Mouse (Mus musculus): Measurements from ENCODE around the gene Kpna4. TPM values are rescaled to one million over a fixed set of nuclear protein-coding genes. Genes with fewer than 3 reads are reported as not detected.

Kpna4 gene
- polyA plus RNA-seq, 1 experiment from 2014 or later, result 25.5 TPM

- Histone ChIP-seq H3K9ac (no peak overlapping the region), H3K27ac (no peak overlapping the region), H3K4me2 (no peak overlapping the region), H3K27me3 (no peaks in the 10 kb centered on the region), H3K36me3 (no peaks in the 10 kb centered on the region), H3K4me3 (no peak overlapping the region), H3K4me1 (replicated peaks) (no peaks in the 10 kb centered on the region), H3K9me3 (replicated peaks) (no peaks in the 10 kb centered on the region)
- ATAC-seq (replicated peaks; ENCODE audit: insufficient number of reproducible peaks, insufficient read depth, low FRiP score, low read depth), result no peak
- WGBS, result 83% methylated on average over 7 of the region's 7 CpGs
Observed at GRCm38 (mm10) chr3:69142372-69142994, 15.6 kb upstream of the Kpna4 start.

GRCm38 (mm10) chr3:69140851-69141250, 13.9 kb upstream of the Kpna4 start:
- Histone ChIP-seq H3K4me2 (no peak overlapping the region), H3K4me3 (no peak overlapping the region), H3K9ac (no peak overlapping the region), H3K4me1 (replicated peaks) (no peaks in the 10 kb centered on the region), H3K36me3 (no peaks in the 10 kb centered on the region), H3K27ac (no peak overlapping the region), H3K27me3 (no peaks in the 10 kb centered on the region), H3K9me3 (replicated peaks) (no peaks in the 10 kb centered on the region)
- ATAC-seq (replicated peaks; ENCODE audit: insufficient number of reproducible peaks, insufficient read depth, low FRiP score, low read depth), result no peak
- 65% methylated on average over 4 of the region's 4 CpGs for WGBS

- Histone ChIP-seq H3K27ac (no peak overlapping the region), H3K9me3 (replicated peaks) (no peaks in the 10 kb centered on the region), H3K36me3 (no peaks in the 10 kb centered on the region), H3K4me3 (no peak overlapping the region), H3K4me1 (replicated peaks) (no peaks in the 10 kb centered on the region), H3K27me3 (no peaks in the 10 kb centered on the region), H3K9ac (no peak overlapping the region), H3K4me2 (no peak overlapping the region)
- ATAC-seq (replicated peaks; ENCODE audit: insufficient number of reproducible peaks, insufficient read depth, low FRiP score, low read depth), result no peak
- WGBS, result 74% methylated on average over 6 of the region's 6 CpGs
Observed at GRCm38 (mm10) chr3:69136059-69136458, 9.1 kb upstream of the Kpna4 start.

GRCm38 (mm10) chr3:69130973-69131372, 4.1 kb upstream of the Kpna4 start:
- 80% methylated on average over 4 of the region's 4 CpGs for WGBS

GRCm38 (mm10) chr3:69127693-69128092, 780 bp upstream of the Kpna4 start:
- 5% methylated on average over 9 of the region's 9 CpGs for WGBS
- Histone ChIP-seq H3K9me3 (replicated peaks) (no peaks in the 10 kb centered on the region), H3K27me3 (no peaks in the 10 kb centered on the region), H3K4me1 (replicated peaks) (peaks cover 12% of the 10 kb centered on the region), H3K4me3 (peak overlapping the region; percentile 99), H3K9ac (peak overlapping the region; percentile 66; the same call in 1 of the 2 replicates), H3K4me2 (peak overlapping the region; percentile 77), H3K27ac (peak overlapping the region; percentile 98), H3K36me3 (no peaks in the 10 kb centered on the region)
- no peak for ATAC-seq (replicated peaks; ENCODE audit: insufficient number of reproducible peaks, insufficient read depth, low FRiP score, low read depth)

More at GRCm38 (mm10) chr3:69130973-69131372, 4.1 kb upstream of the Kpna4 start:
- Histone ChIP-seq H3K27ac (no peak overlapping the region), H3K4me1 (replicated peaks) (no peaks in the 10 kb centered on the region), H3K9me3 (replicated peaks) (no peaks in the 10 kb centered on the region), H3K36me3 (no peaks in the 10 kb centered on the region), H3K27me3 (no peaks in the 10 kb centered on the region), H3K9ac (no peak overlapping the region), H3K4me3 (no peak overlapping the region), H3K4me2 (no peak overlapping the region)
- ATAC-seq (replicated peaks; ENCODE audit: insufficient number of reproducible peaks, insufficient read depth, low FRiP score, low read depth), result no peak

GRCm38 (mm10) chr3:69127346-69127678, 399 bp upstream of the Kpna4 start:
- H3K27ac ChIP-seq, result peak overlapping the region; percentile 98
- H3K4me2 ChIP-seq, result peak overlapping the region; percentile 77
- H3K9me3 ChIP-seq (replicated peaks), result no peaks in the 10 kb centered on the region
- H3K9ac ChIP-seq, result peak overlapping the region; percentile 66
- WGBS, result under 1% methylated on average over 10 of the region's 10 CpGs
- peak overlapping the region; percentile 99 for H3K4me3 ChIP-seq
- H3K4me1 ChIP-seq (replicated peaks), result peaks cover 12% of the 10 kb centered on the region
- peak; percentile 28; the same call in 1 of the 2 replicates for ATAC-seq (replicated peaks; ENCODE audit: insufficient number of reproducible peaks, insufficient read depth, low FRiP score, low read depth)
- H3K36me3 ChIP-seq, result no peaks in the 10 kb centered on the region
- no peaks in the 10 kb centered on the region for H3K27me3 ChIP-seq

- Histone ChIP-seq H3K27me3 (no peaks in the 10 kb centered on the region), H3K9me3 (replicated peaks) (no peaks in the 10 kb centered on the region), H3K4me1 (replicated peaks) (peaks cover 16% of the 10 kb centered on the region), H3K4me3 (peak overlapping the region; percentile 99), H3K36me3 (no peaks in the 10 kb centered on the region), H3K4me2 (peak overlapping the region; percentile 59), H3K27ac (peak overlapping the region; percentile 98), H3K9ac (peak overlapping the region; percentile 97)
- under 1% methylated on average over 35 of the region's 35 CpGs for WGBS
- no peak for ATAC-seq (replicated peaks; ENCODE audit: insufficient number of reproducible peaks, insufficient read depth, low FRiP score, low read depth)
Observed at GRCm38 (mm10) chr3:69125891-69126508, 913 bp downstream of the Kpna4 start.

GRCm38 (mm10) chr3:69125461-69125860, 1.5 kb downstream of the Kpna4 start:
- Histone ChIP-seq H3K9me3 (replicated peaks) (no peaks in the 10 kb centered on the region), H3K9ac (peak overlapping the region; percentile 97; the same call in 1 of the 2 replicates), H3K36me3 (no peaks in the 10 kb centered on the region), H3K4me2 (peak overlapping the region; percentile 59), H3K4me1 (replicated peaks) (peaks cover 20% of the 10 kb centered on the region), H3K4me3 (peak overlapping the region; percentile 99), H3K27ac (peak overlapping the region; percentile 98), H3K27me3 (no peaks in the 10 kb centered on the region)
- 13% methylated on average over 4 of the region's 4 CpGs for WGBS
- ATAC-seq (replicated peaks; ENCODE audit: insufficient number of reproducible peaks, insufficient read depth, low FRiP score, low read depth), result no peak

- no peak overlapping the region for H3K9ac ChIP-seq
- no peaks in the 10 kb centered on the region for H3K9me3 ChIP-seq (replicated peaks)
- H3K27ac ChIP-seq, result peak overlapping the region; percentile 49
- H3K4me2 ChIP-seq, result no peak overlapping the region
- 44% methylated on average over 3 of the region's 3 CpGs for WGBS
- H3K36me3 ChIP-seq, result no peaks in the 10 kb centered on the region
- peaks cover 34% of the 10 kb centered on the region for H3K4me1 ChIP-seq (replicated peaks)
- no peak overlapping the region for H3K4me3 ChIP-seq
- no peak for ATAC-seq (replicated peaks; ENCODE audit: insufficient number of reproducible peaks, insufficient read depth, low FRiP score, low read depth)
- no peaks in the 10 kb centered on the region for H3K27me3 ChIP-seq
Observed at GRCm38 (mm10) chr3:69118827-69119226, 8.1 kb downstream of the Kpna4 start.

- no peak for ATAC-seq (replicated peaks; ENCODE audit: insufficient number of reproducible peaks, insufficient read depth, low FRiP score, low read depth)
- no peaks in the 10 kb centered on the region for H3K9me3 ChIP-seq (replicated peaks)
- H3K27ac ChIP-seq, result no peak overlapping the region
- H3K4me3 ChIP-seq, result no peak overlapping the region
- peaks cover 26% of the 10 kb centered on the region for H3K4me1 ChIP-seq (replicated peaks)
- H3K27me3 ChIP-seq, result no peaks in the 10 kb centered on the region
- 89% methylated on average over 1 of the region's 1 CpGs for WGBS
- no peak overlapping the region for H3K9ac ChIP-seq
- H3K36me3 ChIP-seq, result no peaks in the 10 kb centered on the region
- H3K4me2 ChIP-seq, result no peak overlapping the region
Observed at GRCm38 (mm10) chr3:69114760-69115159, 12.2 kb downstream of the Kpna4 start.

- H3K4me2 ChIP-seq, result no peak overlapping the region
- ATAC-seq (replicated peaks; ENCODE audit: insufficient number of reproducible peaks, insufficient read depth, low FRiP score, low read depth), result no peak
- peaks cover 24% of the 10 kb centered on the region for H3K4me1 ChIP-seq (replicated peaks)
- no peaks in the 10 kb centered on the region for H3K36me3 ChIP-seq
- no peaks in the 10 kb centered on the region for H3K9me3 ChIP-seq (replicated peaks)
- WGBS, result 92% methylated on average over 1 of the region's 1 CpGs
- H3K27me3 ChIP-seq, result no peaks in the 10 kb centered on the region
- no peak overlapping the region for H3K9ac ChIP-seq
- H3K4me3 ChIP-seq, result no peak overlapping the region
- no peak overlapping the region for H3K27ac ChIP-seq
Observed at GRCm38 (mm10) chr3:69113956-69114355, 13.0 kb downstream of the Kpna4 start.

- no peaks in the 10 kb centered on the region for H3K9me3 ChIP-seq (replicated peaks)
- 94% methylated on average over 1 of the region's 1 CpGs for WGBS
- H3K27ac ChIP-seq, result no peak overlapping the region
- H3K4me2 ChIP-seq, result no peak overlapping the region
- H3K4me1 ChIP-seq (replicated peaks), result no peaks in the 10 kb centered on the region
- H3K9ac ChIP-seq, result no peak overlapping the region
- no peak for ATAC-seq (replicated peaks; ENCODE audit: insufficient number of reproducible peaks, insufficient read depth, low FRiP score, low read depth)
- no peaks in the 10 kb centered on the region for H3K27me3 ChIP-seq
- no peaks in the 10 kb centered on the region for H3K36me3 ChIP-seq
- no peak overlapping the region for H3K4me3 ChIP-seq
Observed at GRCm38 (mm10) chr3:69109079-69109478, 17.8 kb downstream of the Kpna4 start.

Data from heart, embryonic 15.5 days (tissue).